Mouse (Mus musculus) embryonic facial prominence, embryonic 13.5 days (tissue): ENCODE data around the gene Esrrg. TPM values are rescaled to one million over a fixed set of nuclear protein-coding genes. Genes with fewer than 3 reads are reported as not detected.

Experiments used
- ATAC-seq: fragments of 200-750 bp; cut with Nextera tagmentation; 2 replicates; pipeline ENCODE4 v1.8.0; 2017; ENCODE audit warnings: low read depth; ENCODE audit not compliant: insufficient number of reproducible peaks, insufficient read depth, low FRiP score, low TSS enrichment
- H3K27ac ChIP-seq: fragments of 300-500 bp; sonication (generic); 2 replicates; pipeline ENCODE4 v1.5.1; 2015; ENCODE audit warnings: moderate library complexity, mild to moderate bottlenecking, inconsistent platforms
- H3K27me3 ChIP-seq: fragments of 300-500 bp; sonication (generic); 2 replicates; pipeline ENCODE4 v1.6.1; 2015; ENCODE audit warnings: mild to moderate bottlenecking, inconsistent platforms
- H3K36me3 ChIP-seq: fragments of 300-500 bp; sonication (generic); 2 replicates; pipeline ENCODE4 v1.6.1; 2015; ENCODE audit warnings: mild to moderate bottlenecking, inconsistent platforms
- H3K4me1 ChIP-seq: fragments of 300-500 bp; sonication (generic); 2 replicates; pipeline ENCODE4 v1.6.1; 2015; ENCODE audit warnings: inconsistent platforms
- H3K4me2 ChIP-seq: fragments of 300-500 bp; sonication (generic); 2 replicates; pipeline ENCODE4 v1.6.1; 2015; ENCODE audit warnings: moderate library complexity, mild to moderate bottlenecking, inconsistent platforms
- H3K4me3 ChIP-seq: fragments of 300-500 bp; sonication (generic); 2 replicates; pipeline ENCODE4 v1.5.1; 2015; ENCODE audit warnings: mild to moderate bottlenecking, inconsistent platforms
- H3K9ac ChIP-seq: fragments of 300-500 bp; sonication (generic); 2 replicates; pipeline ENCODE4 v1.6.1; 2015; ENCODE audit warnings: mild to moderate bottlenecking, inconsistent platforms
- H3K9me3 ChIP-seq: fragments of 300-500 bp; sonication (generic); 2 replicates; pipeline ENCODE4 v1.6.1; 2016; ENCODE audit warnings: inconsistent platforms
- WGBS: fragments of 180-500 bp; shearing (Covaris S2); methylation state at CpG from one replicate; pipeline ENCODE4 v1.1.7; 2015; ENCODE audit warnings: mixed read lengths; 5-methylcytosine and 5-hydroxymethylcytosine counted together
- polyA plus RNA-seq: library from polyadenylated mRNA; unstranded; fragments of >200 nt; fragmentation: Nextera tagmentation; extraction: Ambion mirVana; gene quantifications from 2 replicates; pipeline ENCODE4 v1.2.1, GENCODE M21; 2015

The Esrrg gene
- polyA plus RNA-seq, 1 experiment from 2014 or later, result 1.00 TPM

DNA sequence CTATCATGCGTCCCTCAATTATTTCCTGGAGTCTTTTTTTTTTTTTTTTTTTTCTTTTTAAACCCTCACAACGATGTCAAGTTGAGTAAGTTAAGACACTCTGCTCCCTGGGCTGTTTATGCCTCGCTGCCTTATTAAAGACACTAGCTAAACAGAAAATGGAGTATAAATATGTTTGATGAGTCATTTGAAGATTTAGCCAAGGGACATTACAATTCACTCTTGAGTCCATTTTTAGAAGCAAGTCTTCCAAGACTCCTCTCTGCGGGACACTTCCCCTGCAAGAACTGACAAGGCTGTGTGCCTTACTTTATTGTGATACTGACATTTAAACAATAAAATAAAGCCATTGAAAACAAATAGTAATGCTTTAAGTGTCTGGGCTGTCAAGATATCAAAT, 496.9 kb downstream of the Esrrg start:
- Histone ChIP-seq H3K4me3 (no peak overlapping the region), H3K4me1 (no peaks in the 10 kb centered on the region), H3K36me3 (no peaks in the 10 kb centered on the region), H3K9ac (no peak overlapping the region), H3K9me3 (no peaks in the 10 kb centered on the region), H3K4me2 (no peak overlapping the region), H3K27me3 (0 out of 2 replicates have a peak, but pooled peaks cover 2% of the 10 kb centered on the region), H3K27ac (no peak overlapping the region)
- no peak for ATAC-seq
- 49% methylated on average over 4 of the region's 4 CpGs for WGBS

DNA sequence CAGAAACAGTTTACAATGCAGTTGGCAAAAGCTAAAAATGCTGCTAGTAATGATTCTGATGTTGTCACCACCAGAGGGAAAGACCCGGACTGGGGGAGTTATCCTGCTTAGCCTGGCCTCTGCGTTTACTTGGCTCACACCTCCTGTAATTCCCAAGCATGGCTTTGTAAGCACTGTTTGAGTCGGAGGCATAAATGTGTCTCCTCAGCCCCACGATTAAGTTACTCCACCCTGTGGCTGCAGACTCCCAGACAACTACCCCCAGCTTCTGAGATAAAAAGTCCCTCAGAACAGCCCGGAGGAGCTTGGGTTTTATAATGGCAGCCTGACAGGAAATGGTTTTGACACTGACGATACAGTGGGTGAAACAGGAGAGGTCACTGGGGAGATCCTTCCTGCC, 499.4 kb downstream of the Esrrg start:
- 27% methylated on average over 6 of the region's 6 CpGs for WGBS

DNA sequence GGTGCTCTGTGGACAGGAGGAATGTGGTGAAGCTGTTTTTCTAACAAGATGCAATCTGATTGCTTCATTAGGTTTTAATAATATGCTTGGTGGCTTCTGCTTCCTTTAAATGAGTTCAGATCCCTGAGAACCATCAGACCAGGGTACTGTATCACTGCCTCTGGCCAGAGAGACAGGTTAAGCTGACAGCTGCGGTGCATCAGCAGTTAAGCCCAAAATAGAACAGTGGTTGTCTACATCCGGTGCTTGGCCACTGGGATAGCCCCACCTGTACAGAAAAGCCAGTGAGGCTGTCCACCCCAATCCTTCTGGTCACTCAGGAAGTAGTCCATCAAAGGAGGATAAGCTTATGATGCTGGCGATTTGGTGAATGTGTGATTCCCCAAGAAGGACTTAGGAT, 503.0 kb downstream of the Esrrg start:
- Histone ChIP-seq H3K4me2 (no peak overlapping the region), H3K4me1 (no peaks in the 10 kb centered on the region), H3K27ac (no peak overlapping the region), H3K36me3 (no peaks in the 10 kb centered on the region), H3K9me3 (no peaks in the 10 kb centered on the region), H3K27me3 (no peaks in the 10 kb centered on the region), H3K9ac (no peak overlapping the region), H3K4me3 (no peak overlapping the region)
- no peak for ATAC-seq
- WGBS, result 71% methylated on average over 3 of the region's 3 CpGs

More for the DNA sequence above, 499.4 kb downstream of the Esrrg start:
- H3K27ac ChIP-seq, result no peak overlapping the region
- H3K4me3 ChIP-seq, result no peak overlapping the region
- no peak overlapping the region for H3K9ac ChIP-seq
- H3K4me1 ChIP-seq, result no peaks in the 10 kb centered on the region
- no peak overlapping the region for H3K4me2 ChIP-seq
- H3K36me3 ChIP-seq, result no peaks in the 10 kb centered on the region
- no peak for ATAC-seq
- 0 out of 2 replicates have a peak, but pooled peaks cover 2% of the 10 kb centered on the region for H3K27me3 ChIP-seq
- H3K9me3 ChIP-seq, result no peaks in the 10 kb centered on the region

DNA sequence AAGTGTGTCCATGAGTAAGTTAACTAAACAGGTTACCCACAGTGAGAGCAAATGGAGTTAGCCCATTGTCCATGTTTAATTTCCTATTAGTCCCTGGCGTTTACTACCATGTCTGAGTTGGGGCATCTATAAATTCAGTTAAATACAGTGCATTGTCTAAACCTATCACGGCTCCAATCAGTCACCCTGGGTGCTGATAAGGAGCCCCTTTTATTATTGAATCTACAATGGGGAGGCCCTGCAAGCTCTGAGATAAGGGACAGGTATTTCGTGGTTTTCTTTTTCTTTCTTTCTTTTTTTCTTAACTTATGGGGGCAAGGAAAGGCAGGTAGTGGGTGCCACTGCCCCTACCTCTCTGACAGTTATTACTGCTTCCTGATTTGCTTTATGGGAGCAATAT, 504.6 kb downstream of the Esrrg start:
- no peak overlapping the region for H3K4me3 ChIP-seq
- no peak overlapping the region for H3K4me2 ChIP-seq
- no peak for ATAC-seq
- no peaks in the 10 kb centered on the region for H3K27me3 ChIP-seq
- H3K36me3 ChIP-seq, result no peaks in the 10 kb centered on the region
- H3K27ac ChIP-seq, result no peak overlapping the region
- H3K9me3 ChIP-seq, result no peaks in the 10 kb centered on the region
- WGBS, result 86% methylated on average over 3 of the region's 3 CpGs
- no peak overlapping the region for H3K9ac ChIP-seq
- peaks cover 3% of the 10 kb centered on the region; the same call in 1 of the 2 replicates for H3K4me1 ChIP-seq

GRCm38 (mm10) chr1:188118125-188118524, 509.5 kb downstream of the Esrrg start:
- no peak for ATAC-seq
- no peaks in the 10 kb centered on the region for H3K9me3 ChIP-seq
- no peak overlapping the region for H3K4me3 ChIP-seq
- WGBS, result 42% methylated on average over 3 of the region's 3 CpGs
- H3K4me2 ChIP-seq, result no peak overlapping the region
- H3K36me3 ChIP-seq, result no peaks in the 10 kb centered on the region
- no peak overlapping the region; the same call in 1 of the 2 replicates for H3K27ac ChIP-seq
- H3K9ac ChIP-seq, result no peak overlapping the region
- no peaks in the 10 kb centered on the region for H3K27me3 ChIP-seq
- H3K4me1 ChIP-seq, result peaks cover 6% of the 10 kb centered on the region; the same call in 1 of the 2 replicates

- H3K27ac ChIP-seq, result no peak overlapping the region
- ATAC-seq, result no peak
- WGBS, result 83% methylated on average over 8 of the region's 8 CpGs
These were observed 511.2 kb downstream of the Esrrg start for GRCm38 (mm10) chr1:188119806-188120205.

GRCm38 (mm10) chr1:188125521-188126021, 517.0 kb downstream of the Esrrg start:
- no peaks in the 10 kb centered on the region for H3K27me3 ChIP-seq
- H3K27ac ChIP-seq, result no peak overlapping the region
- ATAC-seq, result no peak
- H3K9ac ChIP-seq, result no peak overlapping the region
- no peaks in the 10 kb centered on the region for H3K4me1 ChIP-seq
- H3K9me3 ChIP-seq, result no peaks in the 10 kb centered on the region
- H3K36me3 ChIP-seq, result no peaks in the 10 kb centered on the region
- WGBS, result 87% methylated on average over 6 of the region's 6 CpGs
- H3K4me2 ChIP-seq, result no peak overlapping the region
- H3K4me3 ChIP-seq, result no peak overlapping the region

More at GRCm38 (mm10) chr1:188119806-188120205, 511.2 kb downstream of the Esrrg start:
- H3K4me2 ChIP-seq, result no peak overlapping the region
- no peak overlapping the region for H3K9ac ChIP-seq
- H3K36me3 ChIP-seq, result no peaks in the 10 kb centered on the region
- H3K27me3 ChIP-seq, result no peaks in the 10 kb centered on the region
- H3K9me3 ChIP-seq, result no peaks in the 10 kb centered on the region
- H3K4me3 ChIP-seq, result no peak overlapping the region
- peaks cover 6% of the 10 kb centered on the region; the same call in 1 of the 2 replicates for H3K4me1 ChIP-seq

GRCm38 (mm10) chr1:188136126-188136525, 527.5 kb downstream of the Esrrg start:
- Histone ChIP-seq H3K4me2 (no peak overlapping the region), H3K9me3 (no peaks in the 10 kb centered on the region), H3K9ac (no peak overlapping the region), H3K27me3 (no peaks in the 10 kb centered on the region), H3K36me3 (no peaks in the 10 kb centered on the region), H3K4me1 (no peaks in the 10 kb centered on the region), H3K4me3 (no peak overlapping the region), H3K27ac (no peak overlapping the region)
- ATAC-seq, result no peak
- WGBS, result 62% methylated on average over 5 of the region's 5 CpGs

DNA sequence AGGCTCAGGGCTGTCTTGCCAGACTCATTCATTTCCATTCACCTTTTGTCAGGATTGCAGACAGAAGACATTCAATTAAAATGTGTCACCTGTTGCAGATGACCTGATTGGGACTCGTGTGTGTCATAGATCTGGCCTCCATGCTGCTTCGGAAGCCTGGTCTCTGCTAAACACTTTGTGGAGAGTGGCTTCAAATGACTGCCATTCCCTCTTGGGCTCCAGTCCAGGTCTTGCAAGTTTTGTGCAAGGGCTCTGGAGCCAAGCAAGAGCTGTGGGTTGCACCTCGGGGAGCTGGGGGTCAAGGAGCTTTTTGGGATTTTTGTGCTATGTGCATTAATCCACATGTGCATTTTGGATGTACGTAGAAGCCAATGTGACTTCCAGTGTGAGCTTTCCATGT, 530.9 kb downstream of the Esrrg start:
- H3K27me3 ChIP-seq, result no peaks in the 10 kb centered on the region
- no peaks in the 10 kb centered on the region for H3K36me3 ChIP-seq
- no peaks in the 10 kb centered on the region for H3K9me3 ChIP-seq
- no peak overlapping the region for H3K27ac ChIP-seq
- H3K4me1 ChIP-seq, result no peaks in the 10 kb centered on the region
- H3K9ac ChIP-seq, result no peak overlapping the region
- no peak for ATAC-seq
- H3K4me3 ChIP-seq, result no peak overlapping the region
- 57% methylated on average over 4 of the region's 4 CpGs for WGBS
- no peak overlapping the region for H3K4me2 ChIP-seq

GRCm38 (mm10) chr1:188140221-188140620, 531.6 kb downstream of the Esrrg start:
- no peak overlapping the region for H3K27ac ChIP-seq
- no peaks in the 10 kb centered on the region for H3K27me3 ChIP-seq
- WGBS, result 69% methylated on average over 4 of the region's 4 CpGs
- no peak overlapping the region for H3K4me2 ChIP-seq
- no peaks in the 10 kb centered on the region for H3K36me3 ChIP-seq
- H3K9ac ChIP-seq, result no peak overlapping the region
- H3K4me3 ChIP-seq, result no peak overlapping the region
- no peak for ATAC-seq
- H3K9me3 ChIP-seq, result no peaks in the 10 kb centered on the region
- H3K4me1 ChIP-seq, result no peaks in the 10 kb centered on the region

DNA sequence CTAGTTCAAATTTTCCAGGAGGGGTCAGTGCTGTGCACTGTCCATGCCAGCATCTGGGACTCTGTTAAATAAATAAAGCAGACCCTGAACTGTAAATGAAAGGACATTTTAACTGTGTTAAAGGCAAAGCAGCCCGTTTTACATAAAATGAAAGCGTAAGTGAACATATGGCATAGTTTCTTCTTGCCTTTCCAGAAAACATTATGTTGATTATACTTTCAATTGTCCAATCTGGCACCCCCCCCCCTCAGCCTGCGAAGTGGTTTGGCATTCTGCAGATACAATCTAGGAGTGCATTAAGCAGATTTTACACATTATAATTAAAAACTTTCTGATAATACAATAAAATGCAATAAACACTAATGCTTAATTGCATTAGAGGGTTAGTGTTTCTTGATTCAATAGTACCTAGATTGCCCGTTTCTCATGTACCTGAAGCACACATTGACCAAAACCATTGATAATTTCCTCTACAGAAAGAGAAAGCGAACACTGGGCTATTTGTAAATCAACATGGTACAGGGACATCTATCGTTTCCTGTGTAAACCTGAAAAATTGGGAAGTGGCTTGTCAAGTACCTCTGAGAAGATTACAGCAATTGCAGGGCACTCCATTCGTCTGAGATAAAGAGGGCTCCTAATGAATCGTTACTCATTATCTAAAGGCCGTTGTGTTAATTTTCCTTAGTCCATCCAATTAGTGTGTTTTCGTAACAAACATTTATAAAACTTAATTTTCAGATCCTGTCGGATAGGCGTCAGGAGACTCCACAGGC, 539.0 kb downstream of the Esrrg start:
- H3K27ac ChIP-seq, result no peak overlapping the region
- H3K9me3 ChIP-seq, result no peaks in the 10 kb centered on the region
- WGBS, result 80% methylated on average over 12 of the region's 12 CpGs
- H3K4me1 ChIP-seq, result no peaks in the 10 kb centered on the region
- no peak overlapping the region for H3K4me3 ChIP-seq
- H3K36me3 ChIP-seq, result no peaks in the 10 kb centered on the region
- no peak for ATAC-seq
- H3K9ac ChIP-seq, result no peak overlapping the region
- no peaks in the 10 kb centered on the region for H3K27me3 ChIP-seq
- H3K4me2 ChIP-seq, result no peak overlapping the region

DNA sequence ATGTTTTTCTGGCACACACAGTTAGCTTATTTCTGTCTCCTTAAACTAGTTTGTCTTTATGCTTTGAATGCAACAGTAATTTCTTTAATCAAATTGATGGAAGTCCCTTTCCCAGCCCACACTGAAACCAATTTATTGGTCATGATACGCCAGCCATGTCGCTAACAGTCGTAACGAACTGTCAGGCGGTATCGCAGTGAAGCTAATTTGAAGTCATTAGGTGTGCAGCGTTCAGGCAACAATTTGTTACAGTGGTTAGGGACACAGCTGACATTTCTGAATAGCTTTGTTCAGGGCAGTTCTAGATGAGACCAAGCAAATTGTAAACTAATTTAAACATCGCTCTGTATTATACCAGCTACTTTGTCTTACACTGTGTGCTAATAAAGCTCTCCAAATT, 542.5 kb downstream of the Esrrg start:
- WGBS, result 82% methylated on average over 8 of the region's 8 CpGs
- no peaks in the 10 kb centered on the region for H3K9me3 ChIP-seq
- no peaks in the 10 kb centered on the region for H3K27me3 ChIP-seq
- no peak overlapping the region for H3K27ac ChIP-seq
- H3K4me3 ChIP-seq, result no peak overlapping the region
- ATAC-seq, result no peak
- no peaks in the 10 kb centered on the region for H3K36me3 ChIP-seq
- H3K4me1 ChIP-seq, result no peaks in the 10 kb centered on the region
- no peak overlapping the region for H3K4me2 ChIP-seq
- H3K9ac ChIP-seq, result no peak overlapping the region
